Mouse (Mus musculus) ES-Bruce4 (cell line): ENCODE data around the gene Scn10a.
A peak's percentile ranks its signal among the peaks of the same experiment; 100 is the strongest.

Experiments used
- CTCF ChIP-seq: IDR thresholded peaks from one replicate; pipeline ENCODE4 v1.8.1; 2011; ENCODE audit warnings: low read depth, low read length
- EP300 ChIP-seq: IDR thresholded peaks from 2 replicates; pipeline ENCODE4 v1.6.1; 2011; ENCODE audit warnings: low read depth, low read length; ENCODE audit not compliant: insufficient read depth
- POLR2A ChIP-seq: IDR thresholded peaks from one replicate; pipeline ENCODE4 v1.8.1; 2011; ENCODE audit warnings: low read length; ENCODE audit not compliant: insufficient read depth

DNA sequence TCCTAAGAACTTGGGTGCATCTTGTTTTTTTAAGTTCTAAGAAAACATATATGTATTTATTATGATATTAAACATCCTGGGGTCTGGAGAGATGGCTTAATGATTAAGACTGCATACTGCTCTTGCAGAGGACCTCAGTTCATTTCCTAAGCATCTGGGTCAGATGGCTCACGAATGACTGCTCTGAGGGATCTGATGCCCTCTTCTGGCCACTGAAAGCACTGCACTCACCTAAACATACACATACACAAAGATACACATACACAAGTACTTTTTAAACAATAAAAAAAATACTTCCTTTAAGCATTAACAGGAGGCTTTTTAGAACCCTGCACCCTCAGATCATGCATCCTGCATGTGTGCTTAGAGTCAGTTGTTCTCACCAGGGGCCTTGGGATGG is 40.3 kb upstream of the Scn10a start:
- TF ChIP-seq CTCF (peak; percentile 8), POLR2A (no peak), EP300 (no peak)
